Mouse (Mus musculus) large intestine, adult 2 months (tissue): Measurements from ENCODE around the gene Olfr187. TPM values are rescaled to one million over a fixed set of nuclear protein-coding genes. Genes with fewer than 3 reads are reported as not detected.
"Not testable (repeated sequence)": the region's sequence is repeated elsewhere in the genome, so short reads cannot be mapped to it uniquely, and the experiment has no call there.

Source experiments
- DNase-seq: peaks from one replicate; pipeline ENCODE4 v3.0.0-alpha.2; 2012; ENCODE audit warnings: low read depth, low spot score
- WGBS: fragments of 180-500 bp; shearing (Covaris S2); methylation state at CpG from one replicate; pipeline ENCODE4 v1.1.7; 2018; 5-methylcytosine and 5-hydroxymethylcytosine counted together
- polyA plus RNA-seq: library from polyadenylated mRNA; depleted of rRNA; stranded (reverse); fragments of >200 nt; gene quantifications from 2 replicates; pipeline ENCODE4 v1.2.3, GENCODE M21; 2012; rRNA removed

The Olfr187 gene
- polyA plus RNA-seq: not detected in 2 replicates

GRCm38 (mm10) chr16:59039710-59040109 lies at the start of gene Olfr187:
Gene Olfr187, minus strand, starts transcription at chr16:59039767.
- no peak for DNase-seq

GRCm38 (mm10) chr16:59081113-59081512 lies 41.5 kb upstream of the Olfr187 start:
- not testable (repeated sequence) for DNase-seq
- WGBS: 85% methylated on average over 2 of the region's 2 CpGs

More at GRCm38 (mm10) chr16:59039710-59040109, at the start of gene Olfr187:
- 64% methylated on average over 7 of the region's 7 CpGs for WGBS

GRCm38 (mm10) chr16:59077905-59078304 lies 38.3 kb upstream of the Olfr187 start, which contains the start of gene Olfr190:
Gene Olfr190, minus strand, starts transcription at chr16:59078005.
- 83% methylated on average over 5 of the region's 5 CpGs for WGBS
- no peak for DNase-seq

- WGBS: 78% methylated on average over 1 of the region's 1 CpGs
Observed at GRCm38 (mm10) chr16:59073520-59073919, 34.0 kb upstream of the Olfr187 start.

GRCm38 (mm10) chr16:59071755-59072154 lies 32.2 kb upstream of the Olfr187 start:
- DNase-seq: no peak

More at GRCm38 (mm10) chr16:59073520-59073919, 34.0 kb upstream of the Olfr187 start:
- no peak for DNase-seq

GRCm38 (mm10) chr16:59062411-59062810 lies 22.8 kb upstream of the Olfr187 start:
- 44% methylated on average over 3 of the region's 3 CpGs for WGBS
- DNase-seq: not testable (repeated sequence)

GRCm38 (mm10) chr16:59049286-59049685 lies 9.7 kb upstream of the Olfr187 start:
- DNase-seq: not testable (repeated sequence)
- WGBS: 77% methylated on average over 2 of the region's 2 CpGs

- 53% methylated on average over 1 of the region's 1 CpGs for WGBS
- DNase-seq: no peak
Observed at GRCm38 (mm10) chr16:59048860-59049259, 9.3 kb upstream of the Olfr187 start.

GRCm38 (mm10) chr16:59047579-59047978 lies 8.0 kb upstream of the Olfr187 start:
- 56% methylated on average over 4 of the region's 4 CpGs for WGBS
- no peak for DNase-seq

GRCm38 (mm10) chr16:59045835-59046234 lies 6.3 kb upstream of the Olfr187 start:
- 69% methylated on average over 3 of the region's 3 CpGs for WGBS
- no peak for DNase-seq

- 90% methylated on average over 4 of the region's 4 CpGs for WGBS
- DNase-seq: no peak
Observed at GRCm38 (mm10) chr16:59030191-59030590, 9.4 kb downstream of the Olfr187 start, which contains the start of gene Olfr186. Gene Olfr186, minus strand, starts transcription at chr16:59030291.

GRCm38 (mm10) chr16:59013357-59014018 lies 26.1 kb downstream of the Olfr187 start:
- DNase-seq: no peak
- WGBS: 50% methylated on average over 2 of the region's 2 CpGs

GRCm38 (mm10) chr16:59007146-59007545 lies 32.4 kb downstream of the Olfr187 start:
- no peak for DNase-seq

- DNase-seq: no peak
- WGBS: 62% methylated on average over 2 of the region's 2 CpGs
Observed at GRCm38 (mm10) chr16:58995057-58995456, 44.5 kb downstream of the Olfr187 start, which contains the start of gene Olfr183. Gene Olfr183, plus strand, starts transcription at chr16:58995357.

Other genes starting within 250 kb of the Olfr187 start
- gene Olfr173, start 239.5 kb downstream of the Olfr187 start, polyA plus RNA-seq: not detected in 2 replicates
- gene Olfr175-ps1, start 213.0 kb downstream of the Olfr187 start, polyA plus RNA-seq: not detected in 2 replicates
- gene Olfr177, start 165.0 kb downstream of the Olfr187 start, polyA plus RNA-seq: not detected in 2 replicates
- not detected in 2 replicates for gene Olfr178, start 147.7 kb downstream of the Olfr187 start, polyA plus RNA-seq
- not detected in 2 replicates for gene Olfr181, start 111.0 kb downstream of the Olfr187 start, polyA plus RNA-seq
- not detected in 2 replicates for gene Olfr180, start 110.4 kb downstream of the Olfr187 start, polyA plus RNA-seq
- not detected in 2 replicates for gene Olfr183, start 44.4 kb downstream of the Olfr187 start, polyA plus RNA-seq
- gene Olfr186, start 9.5 kb downstream of the Olfr187 start, polyA plus RNA-seq: not detected in 2 replicates
- gene Olfr190, start 38.2 kb upstream of the Olfr187 start, polyA plus RNA-seq: not detected in 2 replicates
- gene Olfr191, start 50.1 kb upstream of the Olfr187 start, polyA plus RNA-seq: not detected in 2 replicates
- gene Olfr193, start 72.1 kb upstream of the Olfr187 start, polyA plus RNA-seq: not detected in 2 replicates
- gene Olfr194, start 81.3 kb upstream of the Olfr187 start, polyA plus RNA-seq: not detected in 2 replicates
- not detected in 2 replicates for gene Olfr195, start 107.3 kb upstream of the Olfr187 start, polyA plus RNA-seq
- gene Olfr196, start 130.7 kb upstream of the Olfr187 start, polyA plus RNA-seq: not detected in 2 replicates
- gene Olfr198, start 163.8 kb upstream of the Olfr187 start, polyA plus RNA-seq: not detected in 2 replicates
- gene Olfr199, start 180.0 kb upstream of the Olfr187 start, polyA plus RNA-seq: not detected in 2 replicates
- not detected in 2 replicates for gene Olfr201, start 232.9 kb upstream of the Olfr187 start, polyA plus RNA-seq
- not detected in 2 replicates for gene Olfr202, start 247.0 kb upstream of the Olfr187 start, polyA plus RNA-seq